ENCODE assay signal across 22 mouse cellular contexts in genomic region chr1:150593614-150594013, GRCm38 (mm10).
DNase-seq lines count a peak whose midpoint lies in the region; ATAC-seq and TF ChIP-seq lines count a peak whose summit lies in the region.
"Had no signal": no experiment of that assay in that cellular context is flagged by ENCODE, and none has a peak within 500 bp of the region (broad histone marks: within the 10 kb centered on the region; RNA-seq: fewer than 3 reads in every experiment).

No protein-coding gene starts in this region.

- TF ChIP-seq POLR2A in kidney, adult 2 months (IDR thresholded peaks at IDR 0.05; ENCODE audit: low read depth, low read length), result no peak

- no peak overlapping the region for H3K4me3 ChIP-seq in kidney, postnatal 0 days (replicated peaks; ENCODE audit: low read depth, low read length)
- H3K4me3 ChIP-seq in kidney, adult 2 months (ENCODE audit: insufficient read depth, low read depth, low read length), result no peak overlapping the region
- no peak overlapping the region for H3K4me3 ChIP-seq in limb, embryonic 11.5 days (ENCODE audit: low read depth, low read length)
- H3K4me3 ChIP-seq in neural tube, embryonic 14.5 days (ENCODE audit: low read depth, low read length), result no peak overlapping the region
- H3K4me3 ChIP-seq: forebrain, embryonic 13.5 days; heart, embryonic 10.5 days; heart, embryonic 15.5 days; lung, embryonic 15.5 days; midbrain, embryonic 13.5 days had no signal

- H3K4me2 ChIP-seq in kidney, postnatal 0 days (ENCODE audit: low read length), result no peak overlapping the region
- no peak overlapping the region for H3K4me2 ChIP-seq in limb, embryonic 11.5 days (ENCODE audit: low read depth, severe bottlenecking)
- no peak overlapping the region for H3K4me2 ChIP-seq in neural tube, embryonic 14.5 days (ENCODE audit: low read depth, low read length)
- H3K4me2 ChIP-seq: forebrain, embryonic 13.5 days; heart, embryonic 15.5 days; liver, embryonic 11.5 days; lung, embryonic 15.5 days; midbrain, embryonic 13.5 days had no signal

- 37% methylated on average over 13 of the region's 13 CpGs for WGBS in kidney, postnatal 0 days
- 60% methylated on average over 13 of the region's 13 CpGs for WGBS in kidney, adult 2 months
- WGBS in limb, embryonic 11.5 days, result 24% methylated on average over 13 of the region's 13 CpGs
- WGBS in neural tube, embryonic 14.5 days, result 65% methylated on average over 13 of the region's 13 CpGs

- no peaks in the 10 kb centered on the region for H3K36me3 ChIP-seq in kidney, postnatal 0 days (ENCODE audit: insufficient read depth, low read length)
- no peaks in the 10 kb centered on the region for H3K36me3 ChIP-seq in kidney, adult 2 months (ENCODE audit: control insufficient read depth, insufficient read depth, low read length)
- peaks cover under 1% of the 10 kb centered on the region; the same call in 1 of the 2 replicates for H3K36me3 ChIP-seq in limb, embryonic 11.5 days (ENCODE audit: control insufficient read depth, insufficient read depth, low read length)
- no peaks in the 10 kb centered on the region for H3K36me3 ChIP-seq in neural tube, embryonic 14.5 days (ENCODE audit: control insufficient read depth, insufficient read depth, low read length)
- H3K36me3 ChIP-seq: lung, embryonic 15.5 days; midbrain, embryonic 13.5 days had no signal

- peak; percentile 66 for DNase-seq in kidney, postnatal 0 days (ENCODE audit: low spot score)
- no peak for DNase-seq in kidney, adult 2 months
- peak; percentile 70 for DNase-seq in hindlimb bud, embryonic 11.5 days (ENCODE audit: extremely low spot score, low read depth, low spot score)
- DNase-seq in limb, embryonic 11.5 days (ENCODE audit: low spot score), result peak; percentile 53
- DNase-seq in yolk sac, embryonic 10.5 days (ENCODE audit: low spot score), result no peak
- DNase-seq: adrenal gland, postnatal 25 days; B cell, adult 2 months; cerebellum, adult 18-20 months; cerebellum, postnatal 10 days; gastrocnemius, postnatal 25 days; heart, adult 11 months; kidney, adult 11 months; kidney, postnatal 25 days; thymus, postnatal 4 days had no signal

- H3K27ac ChIP-seq in kidney, postnatal 0 days, result no peak overlapping the region
- no peak overlapping the region for H3K27ac ChIP-seq in kidney, adult 2 months (ENCODE audit: insufficient read depth, low read depth, low read length)
- H3K27ac ChIP-seq in limb, embryonic 11.5 days (replicated peaks; ENCODE audit: low read depth, low read length), result 0 out of 2 replicates have a peak overlapping the region, but pooled peaks have one; percentile 32
- no peak overlapping the region for H3K27ac ChIP-seq in neural tube, embryonic 14.5 days (ENCODE audit: low read depth, low read length)
- H3K27ac ChIP-seq: forebrain, embryonic 13.5 days; heart, embryonic 10.5 days; heart, embryonic 15.5 days; hindbrain, postnatal 0 days; lung, embryonic 15.5 days; midbrain, embryonic 13.5 days had no signal

- TF ChIP-seq CTCF in kidney, postnatal 0 days (IDR thresholded peaks at IDR 0.05; ENCODE audit: low read depth), result no peak
- TF ChIP-seq CTCF in kidney, adult 2 months (conservative IDR thresholded peaks at IDR 0.05; ENCODE audit: insufficient read depth, insufficient read length, low read depth, low read length), result no peak

- H3K9me3 ChIP-seq in kidney, postnatal 0 days (replicated peaks; ENCODE audit: low read length), result no peaks in the 10 kb centered on the region
- H3K9me3 ChIP-seq in limb, embryonic 11.5 days (ENCODE audit: control insufficient read depth, low read length), result no peaks in the 10 kb centered on the region
- no peaks in the 10 kb centered on the region for H3K9me3 ChIP-seq in neural tube, embryonic 14.5 days (ENCODE audit: control insufficient read depth, low read length)
- H3K9me3 ChIP-seq: forebrain, embryonic 13.5 days; heart, embryonic 10.5 days; heart, embryonic 15.5 days; lung, embryonic 15.5 days; midbrain, embryonic 13.5 days had no signal

- no peak overlapping the region for H3K9ac ChIP-seq in kidney, postnatal 0 days (ENCODE audit: low read depth, low read length)
- no peak overlapping the region for H3K9ac ChIP-seq in limb, embryonic 11.5 days (ENCODE audit: low read length)
- H3K9ac ChIP-seq in neural tube, embryonic 14.5 days (replicated peaks; ENCODE audit: low read depth, low read length), result no peak overlapping the region
- H3K9ac ChIP-seq: forebrain, embryonic 13.5 days; heart, embryonic 15.5 days; lung, embryonic 15.5 days; midbrain, embryonic 13.5 days had no signal

- no peaks in the 10 kb centered on the region for H3K4me1 ChIP-seq in kidney, postnatal 0 days (replicated peaks; ENCODE audit: insufficient read depth, low read length)
- H3K4me1 ChIP-seq in kidney, adult 2 months (ENCODE audit: control insufficient read depth, insufficient read depth, low read length), result no peaks in the 10 kb centered on the region
- peaks cover 22% of the 10 kb centered on the region for H3K4me1 ChIP-seq in limb, embryonic 11.5 days (ENCODE audit: control insufficient read depth, insufficient read depth, low read length)
- H3K4me1 ChIP-seq in neural tube, embryonic 14.5 days (ENCODE audit: control insufficient read depth, insufficient read depth, low read length), result no peaks in the 10 kb centered on the region
- H3K4me1 ChIP-seq: forebrain, embryonic 13.5 days; heart, embryonic 10.5 days; heart, embryonic 15.5 days; lung, embryonic 15.5 days; midbrain, embryonic 13.5 days had no signal

- no peaks in the 10 kb centered on the region for H3K27me3 ChIP-seq in kidney, postnatal 0 days (ENCODE audit: insufficient read depth, low read length)
- H3K27me3 ChIP-seq in kidney, adult 2 months (replicated peaks; ENCODE audit: control insufficient read depth, insufficient read depth, low read length), result no peaks in the 10 kb centered on the region
- no peaks in the 10 kb centered on the region for H3K27me3 ChIP-seq in limb, embryonic 11.5 days (ENCODE audit: control insufficient read depth, insufficient read depth, low read length)
- H3K27me3 ChIP-seq in neural tube, embryonic 14.5 days (ENCODE audit: control insufficient read depth, insufficient read depth, low read length), result no peaks in the 10 kb centered on the region
- H3K27me3 ChIP-seq: forebrain, embryonic 13.5 days; heart, embryonic 15.5 days; lung, embryonic 15.5 days had no signal

- ATAC-seq in kidney, postnatal 0 days (replicated peaks; ENCODE audit: low FRiP score, low read depth), result no peak
- peak; percentile 32; the same call in 1 of the 2 replicates for ATAC-seq in limb, embryonic 11.5 days (ENCODE audit: insufficient number of reproducible peaks, low FRiP score, low TSS enrichment, low read depth)
- peak; percentile 81 for ATAC-seq in neural tube, embryonic 14.5 days (ENCODE audit: low read depth)
- ATAC-seq: forebrain, embryonic 13.5 days; hindbrain, postnatal 0 days; midbrain, embryonic 13.5 days had no signal

Comparison
In these comparisons a context has a peak if more than half of its experiments do, and no peak if none do; other contexts are left out.
1. DNase-seq: peak in kidney, postnatal 0 days (single experiment), hindlimb bud, embryonic 11.5 days (single experiment) and limb, embryonic 11.5 days (single experiment); none in kidney, adult 2 months (single experiment) and yolk sac, embryonic 10.5 days (single experiment).